Mouse (Mus musculus) macrophage (primary cell): ENCODE data around the gene Col6a3. TPM values are rescaled to one million over a fixed set of nuclear protein-coding genes. Genes with fewer than 3 reads are reported as not detected.

ENCODE experiments used
- H3K27ac ChIP-seq: fragments of 350-480 bp; formaldehyde crosslinking; 2 replicates; pipeline ENCODE4 v1.9.0; 2021
- H3K36me3 ChIP-seq: fragments of 350-480 bp; formaldehyde crosslinking; 2 replicates; pipeline ENCODE4 v1.9.0; 2021; ENCODE audit errors: inconsistent target
- H3K4me3 ChIP-seq: fragments of 350-480 bp; formaldehyde crosslinking; 2 replicates; pipeline ENCODE4 v1.9.0; 2021; ENCODE audit errors: inconsistent target
- H3K79me2 ChIP-seq: fragments of 350-480 bp; formaldehyde crosslinking; 2 replicates; pipeline ENCODE4 v1.9.0; 2021; ENCODE audit errors: inconsistent target
- WGBS: methylation state at CpG from one replicate; pipeline ENCODE4 v1.1.7; 2026; ENCODE audit warnings: inconsistent platforms; ENCODE audit not compliant: missing documents; 5-methylcytosine and 5-hydroxymethylcytosine counted together
- polyA plus RNA-seq: library from polyadenylated mRNA; stranded (reverse); fragments of 250-400 nt; gene quantifications from 3 replicates; pipeline ENCODE4 v1.2.4, GENCODE M21; 2018; ENCODE audit warnings: inconsistent platforms

The Col6a3 gene
- polyA plus RNA-seq, 1 experiment from 2014 or later: 0.03 TPM

DNA sequence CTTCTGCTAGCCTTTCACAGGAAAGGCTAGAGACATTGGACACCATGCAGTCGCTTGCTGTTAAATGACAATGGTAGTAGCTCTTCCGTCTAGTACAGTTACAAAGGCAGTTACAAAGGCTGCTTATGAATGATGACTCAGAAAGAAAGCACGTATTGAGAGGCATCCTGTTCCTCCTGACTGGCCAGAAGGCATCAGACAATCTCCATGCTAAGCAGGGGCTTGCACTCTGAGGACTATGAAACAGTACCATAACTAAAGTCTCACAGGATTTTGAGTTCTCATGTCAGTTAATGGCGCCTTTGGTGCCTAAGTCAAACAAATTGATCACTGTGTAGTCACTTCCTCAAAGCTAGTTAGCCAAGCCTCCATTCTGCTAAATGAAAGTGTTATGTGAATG lies 72.6 kb downstream of the Col6a3 start:
- no peaks in the 10 kb centered on the region for H3K79me2 ChIP-seq
- H3K27ac ChIP-seq: no peak overlapping the region
- 63% methylated on average over 4 of the region's 4 CpGs for WGBS
- H3K4me3 ChIP-seq: no peak overlapping the region
- no peaks in the 10 kb centered on the region for H3K36me3 ChIP-seq

GRCm38 (mm10) chr1:90770027-90770426 lies 73.7 kb downstream of the Col6a3 start:
- Histone ChIP-seq H3K4me3 (no peak overlapping the region), H3K36me3 (no peaks in the 10 kb centered on the region), H3K79me2 (no peaks in the 10 kb centered on the region), H3K27ac (no peak overlapping the region)
- WGBS: 84% methylated on average over 6 of the region's 7 CpGs

GRCm38 (mm10) chr1:90769301-90769700 lies 74.5 kb downstream of the Col6a3 start:
- Histone ChIP-seq H3K79me2 (no peaks in the 10 kb centered on the region), H3K36me3 (no peaks in the 10 kb centered on the region), H3K27ac (no peak overlapping the region), H3K4me3 (no peak overlapping the region)
- 73% methylated on average over 7 of the region's 7 CpGs for WGBS

GRCm38 (mm10) chr1:90758091-90758673 lies 85.6 kb downstream of the Col6a3 start:
- Histone ChIP-seq H3K27ac (no peak overlapping the region), H3K79me2 (no peaks in the 10 kb centered on the region), H3K36me3 (no peaks in the 10 kb centered on the region), H3K4me3 (no peak overlapping the region)
- WGBS: 91% methylated on average over 4 of the region's 4 CpGs

GRCm38 (mm10) chr1:90753869-90754563 lies 89.8 kb downstream of the Col6a3 start:
- Histone ChIP-seq H3K79me2 (no peaks in the 10 kb centered on the region), H3K36me3 (no peaks in the 10 kb centered on the region), H3K4me3 (no peak overlapping the region), H3K27ac (no peak overlapping the region)
- 70% methylated on average over 17 of the region's 17 CpGs for WGBS

GRCm38 (mm10) chr1:90751221-90751620 lies 92.5 kb downstream of the Col6a3 start:
- H3K36me3 ChIP-seq: no peaks in the 10 kb centered on the region
- 80% methylated on average over 4 of the region's 4 CpGs for WGBS
- no peak overlapping the region for H3K4me3 ChIP-seq
- H3K79me2 ChIP-seq: no peaks in the 10 kb centered on the region
- no peak overlapping the region for H3K27ac ChIP-seq

DNA sequence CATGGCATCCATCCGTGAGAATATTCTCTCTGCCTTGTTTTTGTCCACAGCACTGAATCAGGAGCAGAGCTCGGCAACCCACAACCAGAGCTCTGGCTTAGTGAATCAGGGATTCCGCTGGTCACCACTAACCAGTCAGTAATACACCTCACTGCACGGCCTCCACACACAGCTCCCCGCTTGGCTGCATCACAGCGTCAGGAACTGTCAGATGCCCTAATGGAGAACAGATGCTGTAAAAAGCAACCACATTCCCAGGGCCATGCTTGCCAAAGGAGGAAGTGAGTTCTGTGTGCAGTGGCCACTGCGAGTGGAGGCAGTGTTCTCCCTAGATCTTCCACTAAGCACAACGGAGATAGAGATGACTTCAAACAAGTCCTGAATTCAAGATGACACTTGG lies 93.6 kb downstream of the Col6a3 start:
- H3K4me3 ChIP-seq: no peak overlapping the region
- H3K79me2 ChIP-seq: no peaks in the 10 kb centered on the region
- no peaks in the 10 kb centered on the region for H3K36me3 ChIP-seq
- H3K27ac ChIP-seq: no peak overlapping the region
- WGBS: 63% methylated on average over 8 of the region's 8 CpGs

GRCm38 (mm10) chr1:90748544-90748943 lies 95.2 kb downstream of the Col6a3 start:
- Histone ChIP-seq H3K36me3 (no peaks in the 10 kb centered on the region), H3K27ac (no peak overlapping the region), H3K79me2 (no peaks in the 10 kb centered on the region), H3K4me3 (no peak overlapping the region)
- 66% methylated on average over 4 of the region's 4 CpGs for WGBS

DNA sequence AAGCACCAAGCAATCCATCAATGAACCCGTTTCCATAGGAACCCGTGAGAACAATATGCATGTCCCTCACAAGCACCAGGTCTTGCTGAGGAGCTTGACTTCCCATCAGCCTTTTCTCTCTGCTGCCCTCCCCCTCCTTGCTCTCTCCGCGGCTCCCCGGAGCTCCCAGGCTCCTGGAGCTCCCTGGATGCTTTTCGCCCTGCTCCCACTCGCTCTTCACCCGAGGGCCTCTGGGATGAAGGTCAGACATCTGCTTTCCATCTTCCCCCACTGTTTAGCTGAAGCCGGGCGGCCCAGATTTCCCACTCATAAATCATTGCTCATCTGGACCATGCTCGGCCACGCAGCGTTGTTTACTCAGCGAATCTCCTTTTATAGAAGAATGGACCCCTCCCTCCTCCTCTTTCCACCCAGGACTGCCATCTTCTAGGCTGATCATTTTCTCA lies 99.8 kb downstream of the Col6a3 start:
- Histone ChIP-seq H3K36me3 (no peaks in the 10 kb centered on the region), H3K4me3 (no peak overlapping the region), H3K27ac (no peak overlapping the region), H3K79me2 (no peaks in the 10 kb centered on the region)
- 20% methylated on average over 14 of the region's 14 CpGs for WGBS

DNA sequence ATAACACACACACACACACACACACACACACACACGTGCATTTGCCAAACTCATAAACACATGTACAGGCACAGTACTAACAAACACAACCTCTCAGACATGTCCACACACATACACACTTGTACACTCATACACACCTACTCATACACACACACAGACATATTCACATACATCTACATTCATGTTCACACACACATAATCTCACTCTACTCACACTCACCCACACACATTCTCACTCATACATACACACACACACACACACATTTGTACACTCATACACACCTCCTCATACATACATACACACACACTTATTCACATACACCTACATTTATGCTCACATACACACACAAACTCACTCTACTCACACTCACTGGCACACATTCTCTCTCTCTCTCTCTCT lies 100.3 kb downstream of the Col6a3 start:
- Histone ChIP-seq H3K4me3 (no peak overlapping the region), H3K27ac (no peak overlapping the region), H3K36me3 (no peaks in the 10 kb centered on the region), H3K79me2 (no peaks in the 10 kb centered on the region)
- WGBS: 70% methylated on average over 1 of the region's 1 CpGs

GRCm38 (mm10) chr1:90742641-90743040 lies 101.1 kb downstream of the Col6a3 start:
- Histone ChIP-seq H3K79me2 (no peaks in the 10 kb centered on the region), H3K4me3 (no peak overlapping the region), H3K27ac (no peak overlapping the region), H3K36me3 (no peaks in the 10 kb centered on the region)
- 89% methylated on average over 7 of the region's 7 CpGs for WGBS

- H3K36me3 ChIP-seq: no peaks in the 10 kb centered on the region
- no peaks in the 10 kb centered on the region for H3K79me2 ChIP-seq
- H3K4me3 ChIP-seq: no peak overlapping the region
- WGBS: 67% methylated on average over 11 of the region's 11 CpGs
- no peak overlapping the region for H3K27ac ChIP-seq
These were observed 103.3 kb downstream of the Col6a3 start for GRCm38 (mm10) chr1:90740216-90741170.

GRCm38 (mm10) chr1:90738913-90739312 lies 104.9 kb downstream of the Col6a3 start:
- 96% methylated on average over 2 of the region's 2 CpGs for WGBS
- H3K27ac ChIP-seq: no peak overlapping the region
- H3K4me3 ChIP-seq: no peak overlapping the region
- H3K79me2 ChIP-seq: no peaks in the 10 kb centered on the region
- no peaks in the 10 kb centered on the region for H3K36me3 ChIP-seq

DNA sequence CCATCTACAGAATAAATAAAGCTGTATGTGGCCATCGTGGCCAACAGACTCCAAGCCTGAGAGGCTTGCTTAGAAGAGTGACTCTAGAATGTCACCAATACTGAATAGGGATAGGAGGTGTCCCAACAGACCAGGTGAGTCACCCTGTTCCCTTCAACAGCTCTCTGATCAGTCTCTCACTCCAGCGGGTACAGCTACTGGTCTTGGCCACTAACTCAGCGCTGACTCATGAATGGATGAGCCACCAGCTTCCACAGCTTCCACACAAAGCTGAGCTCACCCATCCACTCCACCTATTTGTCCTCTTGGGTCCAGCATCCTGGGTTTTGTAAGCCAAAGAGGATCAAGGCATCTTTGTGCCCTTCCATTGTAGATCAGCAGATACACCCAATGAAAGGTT lies 114.3 kb downstream of the Col6a3 start:
- no peak overlapping the region for H3K4me3 ChIP-seq
- WGBS: 83% methylated on average over 3 of the region's 3 CpGs
- no peaks in the 10 kb centered on the region for H3K36me3 ChIP-seq
- no peaks in the 10 kb centered on the region for H3K79me2 ChIP-seq
- no peak overlapping the region for H3K27ac ChIP-seq

GRCm38 (mm10) chr1:90723754-90724153 lies 120.0 kb downstream of the Col6a3 start:
- H3K27ac ChIP-seq: no peak overlapping the region
- H3K4me3 ChIP-seq: no peak overlapping the region
- H3K36me3 ChIP-seq: no peaks in the 10 kb centered on the region
- H3K79me2 ChIP-seq: no peaks in the 10 kb centered on the region
